Mouse (Mus musculus): ENCODE data around the gene Apoa2.

The Apoa2 gene

GRCm38 (mm10) chr1:171262594-171263130, 37.8 kb downstream of the Apoa2 start:
- DNase-seq, result no peak

DNA sequence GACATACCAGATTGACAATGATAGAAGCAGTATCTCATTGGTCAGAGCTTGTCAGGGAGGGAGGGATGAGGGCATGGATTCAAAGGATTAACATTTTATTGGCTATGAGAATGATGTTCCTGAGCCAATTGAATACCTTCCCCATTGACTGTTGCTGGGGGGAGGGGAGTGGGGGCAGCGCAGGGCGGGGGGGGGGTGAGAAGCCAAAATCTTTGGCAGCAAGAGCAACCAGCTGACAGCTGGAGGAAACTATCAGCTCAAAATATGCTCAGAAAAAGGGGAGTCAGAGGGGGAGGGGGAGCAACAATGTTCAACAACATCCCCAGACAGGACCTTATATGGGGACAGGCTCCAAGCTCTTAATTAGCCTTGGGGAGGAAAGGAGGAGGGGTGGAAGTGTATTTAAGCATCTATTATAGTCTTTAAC, 38.3 kb downstream of the Apoa2 start:
- DNase-seq, result no peak

DNA sequence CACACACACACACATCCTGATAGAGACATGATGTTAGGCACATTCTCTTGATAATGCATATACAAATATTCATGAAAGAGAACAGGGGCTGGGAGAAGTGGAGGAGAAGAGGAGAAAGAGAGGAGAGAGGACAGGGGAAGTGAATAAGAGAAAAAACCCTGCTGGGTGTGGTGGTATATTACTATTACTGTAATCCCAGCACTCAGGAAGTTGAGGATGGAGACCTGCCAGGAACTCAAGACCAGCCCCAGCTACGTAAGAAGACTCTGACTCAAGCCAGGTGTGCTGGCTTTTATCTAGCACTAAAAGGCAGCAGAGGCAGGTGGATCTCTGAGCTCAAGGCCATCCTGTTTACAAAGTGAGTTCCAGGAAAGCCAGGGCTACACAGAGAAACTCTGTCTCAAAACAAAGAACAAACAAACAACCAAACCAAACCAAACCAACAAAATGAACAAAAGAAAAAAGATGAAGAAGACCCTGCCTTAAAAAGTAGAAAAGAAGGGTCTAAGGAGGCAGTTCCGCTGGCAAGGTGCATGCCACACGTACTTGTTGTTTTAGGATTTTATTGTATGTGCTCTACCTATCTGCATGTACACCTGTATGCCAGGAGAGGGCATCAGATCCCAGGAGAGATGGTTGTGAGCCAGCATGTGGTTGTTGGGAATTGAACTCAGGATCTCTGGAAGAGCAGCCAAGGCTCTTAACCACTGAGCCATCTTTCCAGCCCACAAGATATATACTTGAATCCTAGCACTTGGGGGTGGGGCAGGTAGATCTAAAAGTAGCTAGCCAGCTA, 39.0 kb downstream of the Apoa2 start:
- no peak for DNase-seq

GRCm38 (mm10) chr1:171265971-171266744, 41.3 kb downstream of the Apoa2 start:
- DNase-seq, result no peak

DNA sequence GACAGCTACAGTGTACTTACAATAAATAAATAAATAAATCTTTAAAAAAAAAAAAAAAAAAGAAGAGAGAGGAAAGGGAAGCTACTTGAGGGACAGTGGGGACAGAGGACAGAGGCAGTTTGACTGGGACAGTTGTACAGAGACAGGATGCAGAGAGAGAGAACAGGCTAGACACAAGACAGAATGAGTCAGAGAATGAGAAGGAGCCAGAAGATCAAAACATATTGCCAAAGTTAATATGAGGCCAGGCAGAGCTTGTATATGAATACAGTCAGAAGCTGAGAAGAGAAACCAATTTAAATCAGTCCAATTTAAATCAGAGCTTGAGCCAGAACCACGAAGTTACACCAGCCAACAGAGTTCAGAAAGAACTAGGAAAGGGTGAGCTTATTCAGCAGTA, 43.5 kb downstream of the Apoa2 start:
- no peak for DNase-seq

DNA sequence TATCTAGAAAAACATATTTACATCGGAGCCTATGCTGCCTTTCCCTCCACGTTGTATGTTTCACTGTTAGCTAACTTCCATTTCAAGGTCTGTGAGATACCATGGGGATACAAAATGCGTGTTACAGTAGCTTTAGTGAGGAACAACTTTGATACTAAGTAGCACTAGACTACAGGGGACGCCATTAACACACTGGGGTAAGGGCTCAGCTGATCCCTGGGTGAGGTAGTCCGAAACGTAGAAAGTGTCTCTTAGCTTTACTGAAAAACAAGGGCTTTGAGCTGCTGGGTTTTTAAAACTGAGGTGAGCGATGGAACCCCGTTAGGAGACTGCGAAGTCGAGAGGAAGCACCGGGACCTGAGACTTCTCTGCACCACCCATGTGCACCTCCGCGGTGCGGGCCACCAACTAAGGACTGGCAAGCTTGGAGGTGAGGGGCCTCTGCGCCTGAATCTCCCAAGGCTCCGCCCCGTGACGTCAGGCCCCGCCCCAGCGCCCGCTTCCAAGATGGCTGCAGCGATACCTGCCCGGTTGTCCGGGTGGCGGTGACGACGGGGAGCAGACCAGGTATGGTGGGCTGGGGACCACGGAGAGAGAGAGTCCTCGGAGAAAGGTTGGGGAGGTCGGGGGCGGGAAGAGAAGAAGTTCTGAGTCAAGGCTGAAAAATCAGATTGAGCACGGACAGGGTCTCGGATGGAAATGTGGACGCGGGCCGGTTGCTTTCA, 45.2 kb downstream of the Apoa2 start, which contains the start of gene B4galt3:
B4galt3 (plus strand) TSS at position 481 of the 725 bp plus-strand sequence.
- peak; percentile 94 to 99 for DNase-seq

GRCm38 (mm10) chr1:171270573-171270900, 45.7 kb downstream of the Apoa2 start:
- no peak for DNase-seq

DNA sequence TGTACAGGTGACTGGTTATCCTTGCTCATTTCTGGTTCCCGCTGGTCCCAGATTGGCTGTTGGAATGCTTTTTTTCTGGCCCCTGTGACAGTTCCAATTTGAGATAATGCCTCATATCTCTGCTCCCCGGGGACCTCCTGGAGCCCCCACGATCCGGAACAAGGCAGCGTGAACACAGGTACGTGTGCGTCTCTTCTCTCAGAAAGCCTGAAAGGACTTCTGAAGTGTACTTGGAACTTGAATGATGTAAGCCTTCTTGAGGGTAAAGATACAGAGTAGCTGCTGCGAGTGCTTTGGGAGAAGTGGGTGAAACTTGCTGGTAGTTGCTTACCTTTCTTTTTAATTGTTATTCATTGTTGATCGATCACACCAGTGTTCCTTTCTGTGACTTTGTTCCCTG, 46.3 kb downstream of the Apoa2 start:
- DNase-seq, result no peak

- DNase-seq, result no peak
Observed at GRCm38 (mm10) chr1:171271622-171272021, 46.8 kb downstream of the Apoa2 start.

GRCm38 (mm10) chr1:171272086-171272485, 47.2 kb downstream of the Apoa2 start:
- no peak for DNase-seq

- no peak for DNase-seq
Observed at GRCm38 (mm10) chr1:171274171-171274570, 49.3 kb downstream of the Apoa2 start.

- DNase-seq, result no peak
Observed at GRCm38 (mm10) chr1:171275144-171275734, 50.4 kb downstream of the Apoa2 start.

Data from spleen, adult 18-20 months (tissue).